Mouse (Mus musculus): Measurements from ENCODE around the gene Acads. TPM values are rescaled to one million over a fixed set of nuclear protein-coding genes. Genes with fewer than 3 reads are reported as not detected.

Acads gene
- polyA plus RNA-seq, 1 experiment from 2014 or later: 72.6 TPM

Other genes starting within 250 kb of the Acads start
- 0.68 and 0.72 TPM in 2 replicates for gene Oasl2, start 222.4 kb downstream of the Acads start, polyA plus RNA-seq (2016; fragmentation: Nextera tagmentation; extraction: Ambion mirVana)
- gene Oasl1, start 196.1 kb downstream of the Acads start, polyA plus RNA-seq (2016; fragmentation: Nextera tagmentation; extraction: Ambion mirVana): 0.24 TPM in 1 of 2 replicates, not detected in the other
- gene 2210016L21Rik, start 177.2 kb downstream of the Acads start, polyA plus RNA-seq (2016; fragmentation: Nextera tagmentation; extraction: Ambion mirVana): 45.4 and 47.7 TPM in 2 replicates
- 0.06 TPM in 2 replicates for gene Hnf1a, start 148.3 kb downstream of the Acads start, polyA plus RNA-seq (2016; fragmentation: Nextera tagmentation; extraction: Ambion mirVana)
- gene Sppl3, start 108.2 kb downstream of the Acads start, polyA plus RNA-seq (2016; fragmentation: Nextera tagmentation; extraction: Ambion mirVana): 12.5 and 13.1 TPM in 2 replicates
- 20.8 and 25.5 TPM in 2 replicates for gene Gm10401, start 21.1 kb downstream of the Acads start, polyA plus RNA-seq (2016; fragmentation: Nextera tagmentation; extraction: Ambion mirVana)
- gene Unc119b, start 15.6 kb upstream of the Acads start, polyA plus RNA-seq (2016; fragmentation: Nextera tagmentation; extraction: Ambion mirVana): 63.5 and 68.7 TPM in 2 replicates
- gene Mlec, start 38.8 kb upstream of the Acads start, polyA plus RNA-seq (2016; fragmentation: Nextera tagmentation; extraction: Ambion mirVana): 73.6 and 80.6 TPM in 2 replicates
- gene Cabp1, start 75.0 kb upstream of the Acads start, polyA plus RNA-seq (2016; fragmentation: Nextera tagmentation; extraction: Ambion mirVana): 1.3 and 1.4 TPM in 2 replicates
- 114 and 122 TPM in 2 replicates for gene Pop5, start 116.5 kb upstream of the Acads start, polyA plus RNA-seq (2016; fragmentation: Nextera tagmentation; extraction: Ambion mirVana)
- 129 and 138 TPM in 2 replicates for gene Rnf10, start 153.6 kb upstream of the Acads start, polyA plus RNA-seq (2016; fragmentation: Nextera tagmentation; extraction: Ambion mirVana)
- 52.2 and 55.9 TPM in 2 replicates for gene Coq5, start 160.3 kb upstream of the Acads start, polyA plus RNA-seq (2016; fragmentation: Nextera tagmentation; extraction: Ambion mirVana)
- 1,787 and 1,839 TPM in 2 replicates for gene Dynll1, start 181.7 kb upstream of the Acads start, polyA plus RNA-seq (2016; fragmentation: Nextera tagmentation; extraction: Ambion mirVana)
- gene Srsf9, start 207.8 kb upstream of the Acads start, polyA plus RNA-seq (2016; fragmentation: Nextera tagmentation; extraction: Ambion mirVana): 391 and 411 TPM in 2 replicates
- gene Gatc, start 221.8 kb upstream of the Acads start, polyA plus RNA-seq (2016; fragmentation: Nextera tagmentation; extraction: Ambion mirVana): 34.8 and 38.0 TPM in 2 replicates
- 54.2 and 55.7 TPM in 2 replicates for gene Triap1, start 221.9 kb upstream of the Acads start, polyA plus RNA-seq (2016; fragmentation: Nextera tagmentation; extraction: Ambion mirVana)
- gene Cox6a1, start 229.6 kb upstream of the Acads start, polyA plus RNA-seq (2016; fragmentation: Nextera tagmentation; extraction: Ambion mirVana): 716 and 739 TPM in 2 replicates

All from embryonic facial prominence, embryonic 10.5 days (tissue).